Mouse (Mus musculus) testis, adult 2 months (tissue): ENCODE results near the gene Slc43a2. TPM values are rescaled to one million over a fixed set of nuclear protein-coding genes. Genes with fewer than 3 reads are reported as not detected.

ENCODE experiments used
- H3K27ac ChIP-seq: fragments of 200-500 bp; 2 replicates; pipeline ENCODE4 v1.5.1; 2012; ENCODE audit warnings: low read depth, low read length; ENCODE audit not compliant: control insufficient read depth, insufficient read depth
- H3K27me3 ChIP-seq: fragments of 200-500 bp; 2 replicates; pipeline ENCODE4 v1.6.1; 2012; ENCODE audit warnings: mild to moderate bottlenecking, low read length, moderate library complexity; ENCODE audit not compliant: control insufficient read depth, insufficient read depth
- H3K36me3 ChIP-seq: fragments of 200-500 bp; 2 replicates; pipeline ENCODE4 v1.6.1; 2012; ENCODE audit warnings: mild to moderate bottlenecking, low read length; ENCODE audit not compliant: control insufficient read depth, insufficient read depth
- H3K4me1 ChIP-seq: fragments of 200-500 bp; 2 replicates; pipeline ENCODE4 v1.6.1; 2012; ENCODE audit warnings: low read length; ENCODE audit not compliant: control insufficient read depth, insufficient read depth
- H3K4me3 ChIP-seq: fragments of 200-500 bp; 2 replicates; pipeline ENCODE4 v1.5.1; 2012; ENCODE audit warnings: low read depth, mild to moderate bottlenecking, low read length, moderate library complexity, mixed read lengths; ENCODE audit not compliant: control insufficient read depth
- CTCF ChIP-seq: fragments of 200-500 bp; IDR thresholded peaks from 2 replicates; pipeline ENCODE4 v1.5.1; 2012; ENCODE audit warnings: low read depth, mild to moderate bottlenecking, inconsistent platforms, low read length, moderate library complexity; ENCODE audit not compliant: control insufficient read depth, insufficient read depth, insufficient replicate concordance
- POLR2A ChIP-seq: fragments of 200-500 bp; IDR thresholded peaks from 2 replicates; pipeline ENCODE4 v1.6.1; 2012; ENCODE audit warnings: low read depth, mild to moderate bottlenecking, inconsistent platforms, low read length, moderate library complexity; ENCODE audit not compliant: control insufficient read depth
- polyA plus RNA-seq: library from polyadenylated mRNA; depleted of rRNA; stranded (reverse); fragments of >200 nt; gene quantifications from 2 replicates; pipeline ENCODE4 v1.2.3, GENCODE M21; 2012

Slc43a2 gene
- polyA plus RNA-seq, 1 experiment = 27.1 TPM

DNA sequence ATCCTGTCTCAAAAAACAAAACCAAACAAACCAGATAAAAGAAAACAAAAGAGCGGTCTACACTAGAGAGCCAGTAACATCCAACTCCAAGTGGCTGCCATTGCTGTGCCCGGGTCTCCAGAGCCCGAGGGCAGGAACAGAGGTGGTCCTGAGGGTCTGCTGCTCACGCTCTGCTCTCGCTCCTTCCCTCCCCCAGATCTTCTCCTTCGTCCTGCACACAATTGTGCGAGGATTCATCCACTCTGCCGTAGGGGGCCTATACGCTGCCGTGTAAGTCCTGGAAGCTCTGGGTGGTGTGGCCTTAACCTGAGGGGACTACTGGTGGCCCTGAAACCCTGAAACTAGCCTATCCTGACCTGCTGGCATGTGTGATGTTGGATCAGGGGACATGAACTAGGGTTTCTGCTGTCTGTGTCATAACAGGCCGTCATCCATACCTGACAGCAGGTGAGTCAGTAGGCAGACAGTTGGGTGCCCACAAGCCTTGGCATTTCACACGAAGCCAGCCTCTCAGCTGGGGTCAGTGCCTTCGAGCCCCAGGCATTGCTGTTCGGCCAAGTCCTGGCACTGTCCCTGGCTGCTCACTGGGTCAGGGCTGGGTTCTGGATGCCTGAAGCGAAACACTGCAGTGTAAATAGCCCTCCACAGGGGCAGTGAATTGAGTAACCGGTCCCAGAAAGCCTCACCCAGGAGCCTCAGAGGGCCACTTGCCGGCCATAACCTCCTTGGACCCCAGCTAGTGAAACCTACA lies 39.1 kb downstream of the Slc43a2 start:
- Histone ChIP-seq H3K36me3 (peaks cover 4% of the 10 kb centered on the region), H3K4me1 (peaks cover 5% of the 10 kb centered on the region), H3K27ac (no peak overlapping the region), H3K4me3 (no peak overlapping the region), H3K27me3 (no peaks in the 10 kb centered on the region)
- no peak for TF ChIP-seq CTCF
- TF ChIP-seq POLR2A = no peak

DNA sequence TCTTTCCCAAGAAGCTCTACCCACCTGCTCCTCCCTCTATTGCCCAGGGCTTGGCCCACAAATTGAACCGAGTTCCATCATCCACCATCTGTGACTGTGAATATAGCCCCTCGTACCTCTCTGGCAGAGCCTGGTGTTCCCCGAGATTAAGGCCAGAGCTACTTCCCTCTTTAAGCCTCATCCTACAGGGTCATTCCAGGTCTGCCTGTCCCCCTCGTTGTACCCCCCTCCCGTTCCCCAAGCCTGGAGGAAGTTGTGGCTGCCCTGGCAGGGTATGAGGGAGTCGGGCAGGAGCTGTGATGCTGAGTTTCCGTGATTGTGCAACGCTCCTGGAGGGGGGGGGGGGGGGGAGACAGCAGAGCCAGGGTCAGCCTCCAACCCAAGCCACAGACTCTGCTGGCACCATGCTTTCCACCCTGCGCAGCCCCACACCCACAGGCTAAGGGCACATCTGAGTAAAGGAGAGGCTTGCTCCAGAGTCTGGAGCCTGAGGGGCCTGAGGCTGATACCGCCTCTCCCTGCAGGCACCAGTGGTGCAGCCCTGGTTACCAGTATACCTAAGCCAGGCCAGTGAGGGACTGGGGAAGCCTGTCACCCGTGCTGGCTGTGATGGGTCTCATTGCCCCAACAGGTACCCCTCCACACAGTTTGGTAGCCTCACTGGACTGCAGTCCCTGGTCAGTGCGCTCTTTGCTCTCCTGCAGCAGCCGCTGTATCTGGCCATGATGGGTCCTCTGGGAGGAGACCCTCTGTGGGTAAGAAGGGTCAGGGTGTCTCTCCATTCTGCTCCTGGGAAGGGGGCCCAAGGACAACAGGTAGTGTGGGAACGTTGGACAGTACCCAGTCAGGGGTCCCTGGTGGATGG lies 39.9 kb downstream of the Slc43a2 start:
- Histone ChIP-seq H3K4me1 (peaks cover 5% of the 10 kb centered on the region), H3K36me3 (peaks cover 2% of the 10 kb centered on the region), H3K27ac (no peak overlapping the region), H3K27me3 (no peaks in the 10 kb centered on the region), H3K4me3 (no peak overlapping the region)
- no peak for TF ChIP-seq CTCF
- TF ChIP-seq POLR2A = no peak

DNA sequence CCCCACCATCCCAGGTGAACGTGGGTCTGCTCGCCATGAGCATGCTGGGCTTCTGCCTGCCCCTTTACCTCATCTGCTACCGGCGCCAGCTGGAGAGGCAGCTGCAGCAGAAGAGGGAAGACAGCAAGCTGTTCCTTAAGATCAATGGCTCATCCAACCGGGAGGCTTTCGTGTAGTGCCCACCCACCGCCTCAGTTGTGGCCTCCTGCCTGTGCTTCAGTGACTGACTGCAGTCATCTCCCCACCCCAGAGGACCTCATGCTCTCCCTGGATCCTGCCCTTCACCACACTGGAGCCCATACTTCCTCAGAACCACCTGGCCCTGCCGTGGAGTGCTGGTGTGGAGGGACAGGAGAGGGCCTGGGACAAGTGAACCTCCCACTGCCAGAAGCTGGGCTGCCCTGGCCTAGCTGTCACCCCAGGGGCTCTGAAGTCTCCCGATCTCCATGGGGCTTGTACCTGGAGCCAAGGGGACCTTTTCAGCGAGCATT lies 40.9 kb downstream of the Slc43a2 start:
- H3K4me3 ChIP-seq = no peak overlapping the region
- H3K27me3 ChIP-seq = no peaks in the 10 kb centered on the region
- H3K27ac ChIP-seq = 0 out of 2 replicates have a peak overlapping the region, but pooled peaks have one; percentile 17
- no peak for TF ChIP-seq POLR2A
- no peak for TF ChIP-seq CTCF
- peaks cover 2% of the 10 kb centered on the region for H3K36me3 ChIP-seq
- H3K4me1 ChIP-seq = peaks cover 5% of the 10 kb centered on the region

DNA sequence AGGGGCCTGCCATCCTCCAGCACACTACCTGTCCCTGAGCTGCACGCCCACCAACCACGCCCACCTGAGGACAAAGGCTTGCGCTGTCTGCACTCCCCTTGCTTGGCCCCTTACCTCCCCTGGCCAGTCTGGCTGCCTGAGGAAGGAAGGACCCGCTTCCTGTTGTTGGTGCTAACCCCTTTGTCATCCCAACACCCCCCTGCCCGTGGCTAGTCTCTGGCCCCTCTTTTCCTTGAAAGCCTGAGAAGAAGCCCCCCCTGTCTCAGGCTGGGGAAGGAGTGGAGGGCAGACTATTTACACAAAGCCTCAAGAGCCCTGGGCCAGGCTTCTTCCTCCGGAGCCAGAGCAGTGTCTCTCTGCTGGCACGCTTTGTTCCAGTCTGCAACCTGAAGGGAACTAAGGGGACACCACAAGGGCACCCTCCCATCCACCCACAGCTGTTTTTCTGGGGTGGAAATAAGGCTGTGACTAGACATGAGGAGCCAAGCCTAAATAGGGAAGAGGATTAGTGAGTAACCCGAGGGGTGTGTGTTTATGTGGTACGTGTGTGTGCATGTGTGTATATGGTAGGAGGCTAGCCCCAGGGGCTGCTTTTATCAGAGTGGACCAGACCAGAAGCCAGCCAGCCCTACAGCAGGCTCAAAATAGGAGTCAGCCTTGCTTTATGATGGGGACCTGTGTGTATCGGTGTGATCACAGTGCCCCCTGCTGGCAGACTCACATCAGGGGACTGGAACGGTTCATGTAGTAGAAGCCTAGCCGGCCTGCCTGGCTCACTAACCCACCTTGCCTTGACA lies 41.6 kb downstream of the Slc43a2 start:
- Histone ChIP-seq H3K4me3 (no peak overlapping the region), H3K27ac (peak overlapping the region; percentile 48; the same call in 1 of the 2 replicates), H3K36me3 (no peaks in the 10 kb centered on the region), H3K4me1 (peaks cover 5% of the 10 kb centered on the region), H3K27me3 (no peaks in the 10 kb centered on the region)
- TF ChIP-seq POLR2A (no peak), CTCF (peak; percentile 80)

DNA sequence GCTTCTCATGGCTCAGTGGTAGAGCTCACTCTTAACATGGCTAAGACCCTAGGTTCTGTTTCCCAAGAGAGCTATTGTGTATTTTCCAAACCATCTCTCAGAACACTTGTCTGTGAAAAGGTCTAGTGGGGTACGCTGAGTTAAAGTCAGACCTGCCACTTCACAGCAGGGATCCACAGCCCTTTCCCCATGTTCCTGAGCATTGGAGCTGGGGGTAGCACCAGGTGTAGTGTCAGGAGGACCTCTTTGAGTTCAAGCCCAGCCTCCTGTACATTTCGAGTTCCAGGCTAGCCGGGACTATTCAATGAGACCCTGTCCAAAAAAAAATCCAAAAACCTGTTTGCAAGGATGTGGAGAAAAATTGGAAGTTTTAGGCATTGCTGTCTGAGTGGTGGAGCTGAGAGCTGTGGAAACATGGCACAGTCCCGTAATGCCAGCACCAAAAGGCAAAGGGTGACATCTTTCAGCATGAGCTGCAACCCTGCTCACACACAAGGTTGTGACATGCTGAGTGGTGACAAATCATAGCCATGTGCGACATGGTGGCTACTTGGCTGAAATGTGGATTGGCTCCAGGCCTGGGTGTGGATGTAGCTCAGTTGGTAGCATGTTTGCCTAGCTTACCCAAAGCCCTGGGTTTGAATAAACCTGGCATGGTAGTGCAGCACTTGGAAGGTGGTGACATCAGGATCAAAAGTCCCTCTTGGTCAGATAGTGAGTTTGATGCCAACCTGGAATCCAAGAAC lies 43.1 kb downstream of the Slc43a2 start:
- Histone ChIP-seq H3K27me3 (no peaks in the 10 kb centered on the region), H3K36me3 (no peaks in the 10 kb centered on the region), H3K27ac (no peak overlapping the region), H3K4me1 (peaks cover 5% of the 10 kb centered on the region), H3K4me3 (no peak overlapping the region)
- TF ChIP-seq POLR2A (no peak), CTCF (no peak)

DNA sequence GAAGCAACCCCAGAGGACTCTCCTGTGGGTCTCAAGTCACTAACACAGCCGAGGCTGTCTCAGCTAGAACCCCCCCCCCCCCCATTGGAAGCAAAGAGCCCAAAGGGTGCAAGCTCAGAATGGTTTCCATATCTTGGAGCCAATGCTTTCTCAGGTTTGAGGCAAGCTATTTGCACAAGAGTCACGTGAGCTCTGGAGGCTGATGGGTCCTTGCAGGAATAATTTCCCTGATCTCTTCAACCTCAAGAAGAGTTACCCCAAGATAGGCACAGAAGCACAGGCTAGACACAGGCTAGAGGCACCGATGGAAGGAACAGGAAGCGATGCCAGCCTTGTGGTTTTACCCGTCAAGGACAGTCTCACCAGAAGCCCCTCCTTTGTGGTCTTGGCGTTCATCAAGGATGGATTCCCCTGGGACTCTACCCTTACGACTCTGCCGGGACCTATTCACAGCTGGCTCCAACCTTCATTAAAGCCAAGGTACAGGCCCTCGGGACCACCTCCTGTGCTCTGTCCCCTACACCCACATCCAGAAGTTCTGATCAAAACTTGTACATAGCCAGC lies 44.1 kb downstream of the Slc43a2 start:
- no peak overlapping the region for H3K27ac ChIP-seq
- H3K27me3 ChIP-seq = no peaks in the 10 kb centered on the region
- TF ChIP-seq CTCF = no peak
- no peak for TF ChIP-seq POLR2A
- no peak overlapping the region for H3K4me3 ChIP-seq
- H3K4me1 ChIP-seq = peaks cover 5% of the 10 kb centered on the region
- H3K36me3 ChIP-seq = no peaks in the 10 kb centered on the region
